Mouse (Mus musculus): ENCODE measurements around the gene Slc16a11. TPM values are rescaled to one million over a fixed set of nuclear protein-coding genes. Genes with fewer than 3 reads are reported as not detected.
"Not testable (repeated sequence)": the region's sequence is repeated elsewhere in the genome, so short reads cannot be mapped to it uniquely, and the experiment has no call there.

Gene Slc16a11
- polyA plus RNA-seq (2015; fragmentation: Nextera tagmentation; extraction: Ambion mirVana), result 0.48 and 1.1 TPM in 2 replicates

- Histone ChIP-seq H3K4me3 (ENCODE audit: low read length) (no peak within 1 kb of the TSS; the same call in 1 of the 2 replicates), H3K9ac (ENCODE audit: low read length) (no peak within 1 kb of the TSS), H3K36me3 (ENCODE audit: control insufficient read depth, insufficient read depth, low read length) (no peaks in the 10 kb centered on the region), H3K4me2 (ENCODE audit: low read depth, low read length) (peak within 1 kb of the TSS; percentile 54), H3K27me3 (ENCODE audit: control insufficient read depth, insufficient read depth, low read depth, low read length) (peaks cover 35% of the 10 kb centered on the region), H3K27ac (ENCODE audit: low read length) (no peak within 1 kb of the TSS), H3K9me3 (ENCODE audit: control insufficient read depth, low read length) (no peaks in the 10 kb centered on the region), H3K4me1 (replicated peaks; ENCODE audit: control insufficient read depth, insufficient read depth, low read length) (peaks cover 14% of the 10 kb centered on the region)
- ATAC-seq (ENCODE audit: low read depth), result 0 out of 2 replicates have a peak, but pooled peaks have one; percentile 6
- 50% methylated on average over 6 of the region's 6 CpGs for WGBS
These were observed at the start of gene Slc16a11 for GRCm38 (mm10) chr11:70212423-70212822. Gene Slc16a11 (plus strand): TSS chr11:70212752.

GRCm38 (mm10) chr11:70165972-70166921 is 46.3 kb upstream of the Slc16a11 start:
- no peaks in the 10 kb centered on the region for H3K27me3 ChIP-seq (ENCODE audit: control insufficient read depth, insufficient read depth, low read depth, low read length)
- H3K9me3 ChIP-seq (ENCODE audit: control insufficient read depth, low read length), result no peaks in the 10 kb centered on the region
- H3K27ac ChIP-seq (ENCODE audit: low read length), result no peak overlapping the region
- ATAC-seq (ENCODE audit: low read depth), result no peak
- no peak overlapping the region for H3K4me3 ChIP-seq (ENCODE audit: low read length)
- WGBS, result 67% methylated on average over 16 of the region's 16 CpGs
- no peak overlapping the region for H3K4me2 ChIP-seq (ENCODE audit: low read depth, low read length)
- no peak overlapping the region for H3K9ac ChIP-seq (ENCODE audit: low read length)
- no peaks in the 10 kb centered on the region for H3K4me1 ChIP-seq (replicated peaks; ENCODE audit: control insufficient read depth, insufficient read depth, low read length)
- no peaks in the 10 kb centered on the region for H3K36me3 ChIP-seq (ENCODE audit: control insufficient read depth, insufficient read depth, low read length)

- no peak overlapping the region for H3K27ac ChIP-seq (ENCODE audit: low read length)
- H3K4me2 ChIP-seq (ENCODE audit: low read depth, low read length), result no peak overlapping the region
- ATAC-seq (ENCODE audit: low read depth), result no peak
- H3K4me3 ChIP-seq (ENCODE audit: low read length), result no peak overlapping the region
- H3K9ac ChIP-seq (ENCODE audit: low read length), result no peak overlapping the region
- H3K4me1 ChIP-seq (replicated peaks; ENCODE audit: control insufficient read depth, insufficient read depth, low read length), result no peaks in the 10 kb centered on the region
- 47% methylated on average over 7 of the region's 7 CpGs for WGBS
- no peaks in the 10 kb centered on the region for H3K36me3 ChIP-seq (ENCODE audit: control insufficient read depth, insufficient read depth, low read length)
- no peaks in the 10 kb centered on the region for H3K9me3 ChIP-seq (ENCODE audit: control insufficient read depth, low read length)
- no peaks in the 10 kb centered on the region for H3K27me3 ChIP-seq (ENCODE audit: control insufficient read depth, insufficient read depth, low read depth, low read length)
These were observed 44.4 kb upstream of the Slc16a11 start for GRCm38 (mm10) chr11:70168136-70168535.

- H3K4me2 ChIP-seq (ENCODE audit: low read depth, low read length); H3K4me3 ChIP-seq (ENCODE audit: low read length); ATAC-seq (ENCODE audit: low read depth); H3K9ac ChIP-seq (ENCODE audit: low read length); H3K9me3 ChIP-seq (ENCODE audit: control insufficient read depth, low read length); H3K27ac ChIP-seq (ENCODE audit: low read length); H3K27me3 ChIP-seq (ENCODE audit: control insufficient read depth, insufficient read depth, low read depth, low read length); H3K4me1 ChIP-seq (replicated peaks; ENCODE audit: control insufficient read depth, insufficient read depth, low read length); H3K36me3 ChIP-seq (ENCODE audit: control insufficient read depth, insufficient read depth, low read length): not testable (repeated sequence)
- 85% methylated on average over 7 of the region's 7 CpGs for WGBS
These were observed 43.1 kb upstream of the Slc16a11 start for GRCm38 (mm10) chr11:70169471-70169870.

- Histone ChIP-seq H3K27ac (ENCODE audit: low read length) (no peak overlapping the region), H3K9me3 (ENCODE audit: control insufficient read depth, low read length) (no peaks in the 10 kb centered on the region), H3K36me3 (ENCODE audit: control insufficient read depth, insufficient read depth, low read length) (no peaks in the 10 kb centered on the region), H3K9ac (ENCODE audit: low read length) (no peak overlapping the region), H3K4me2 (ENCODE audit: low read depth, low read length) (no peak overlapping the region), H3K27me3 (ENCODE audit: control insufficient read depth, insufficient read depth, low read depth, low read length) (no peaks in the 10 kb centered on the region), H3K4me1 (replicated peaks; ENCODE audit: control insufficient read depth, insufficient read depth, low read length) (no peaks in the 10 kb centered on the region), H3K4me3 (ENCODE audit: low read length) (no peak overlapping the region)
- no peak for ATAC-seq (ENCODE audit: low read depth)
- 67% methylated on average over 7 of the region's 7 CpGs for WGBS
These were observed 42.3 kb upstream of the Slc16a11 start for GRCm38 (mm10) chr11:70170291-70170690.

GRCm38 (mm10) chr11:70171181-70171580 is 41.4 kb upstream of the Slc16a11 start:
- Histone ChIP-seq H3K4me3 (ENCODE audit: low read length) (no peak overlapping the region), H3K9ac (ENCODE audit: low read length) (no peak overlapping the region), H3K36me3 (ENCODE audit: control insufficient read depth, insufficient read depth, low read length) (no peaks in the 10 kb centered on the region), H3K27me3 (ENCODE audit: control insufficient read depth, insufficient read depth, low read depth, low read length) (no peaks in the 10 kb centered on the region), H3K9me3 (ENCODE audit: control insufficient read depth, low read length) (no peaks in the 10 kb centered on the region), H3K27ac (ENCODE audit: low read length) (no peak overlapping the region), H3K4me2 (ENCODE audit: low read depth, low read length) (no peak overlapping the region), H3K4me1 (replicated peaks; ENCODE audit: control insufficient read depth, insufficient read depth, low read length) (no peaks in the 10 kb centered on the region)
- WGBS, result 68% methylated on average over 7 of the region's 7 CpGs
- no peak for ATAC-seq (ENCODE audit: low read depth)

- Histone ChIP-seq H3K27ac (ENCODE audit: low read length) (no peak overlapping the region), H3K4me1 (replicated peaks; ENCODE audit: control insufficient read depth, insufficient read depth, low read length) (no peaks in the 10 kb centered on the region), H3K9ac (ENCODE audit: low read length) (no peak overlapping the region), H3K27me3 (ENCODE audit: control insufficient read depth, insufficient read depth, low read depth, low read length) (no peaks in the 10 kb centered on the region), H3K4me2 (ENCODE audit: low read depth, low read length) (no peak overlapping the region), H3K9me3 (ENCODE audit: control insufficient read depth, low read length) (no peaks in the 10 kb centered on the region), H3K36me3 (ENCODE audit: control insufficient read depth, insufficient read depth, low read length) (no peaks in the 10 kb centered on the region), H3K4me3 (ENCODE audit: low read length) (no peak overlapping the region)
- ATAC-seq (ENCODE audit: low read depth), result no peak
- WGBS, result 51% methylated on average over 3 of the region's 3 CpGs
These were observed 40.7 kb upstream of the Slc16a11 start for GRCm38 (mm10) chr11:70171847-70172246.

- Histone ChIP-seq H3K9ac (ENCODE audit: low read length) (no peak overlapping the region), H3K4me3 (ENCODE audit: low read length) (no peak overlapping the region), H3K9me3 (ENCODE audit: control insufficient read depth, low read length) (no peaks in the 10 kb centered on the region), H3K36me3 (ENCODE audit: control insufficient read depth, insufficient read depth, low read length) (no peaks in the 10 kb centered on the region), H3K4me2 (ENCODE audit: low read depth, low read length) (no peak overlapping the region), H3K4me1 (replicated peaks; ENCODE audit: control insufficient read depth, insufficient read depth, low read length) (no peaks in the 10 kb centered on the region), H3K27me3 (ENCODE audit: control insufficient read depth, insufficient read depth, low read depth, low read length) (no peaks in the 10 kb centered on the region), H3K27ac (ENCODE audit: low read length) (no peak overlapping the region)
- no peak for ATAC-seq (ENCODE audit: low read depth)
- WGBS, result 50% methylated on average over 5 of the region's 5 CpGs
These were observed 40.3 kb upstream of the Slc16a11 start for GRCm38 (mm10) chr11:70172298-70172697.

GRCm38 (mm10) chr11:70174491-70174890 is 38.1 kb upstream of the Slc16a11 start:
- WGBS, result 67% methylated on average over 4 of the region's 4 CpGs
- Histone ChIP-seq H3K9ac (ENCODE audit: low read length) (no peak overlapping the region), H3K4me2 (ENCODE audit: low read depth, low read length) (no peak overlapping the region), H3K4me1 (replicated peaks; ENCODE audit: control insufficient read depth, insufficient read depth, low read length) (no peaks in the 10 kb centered on the region), H3K27me3 (ENCODE audit: control insufficient read depth, insufficient read depth, low read depth, low read length) (no peaks in the 10 kb centered on the region), H3K27ac (ENCODE audit: low read length) (no peak overlapping the region), H3K36me3 (ENCODE audit: control insufficient read depth, insufficient read depth, low read length) (no peaks in the 10 kb centered on the region), H3K9me3 (ENCODE audit: control insufficient read depth, low read length) (peaks cover 3% of the 10 kb centered on the region; the same call in 1 of the 2 replicates), H3K4me3 (ENCODE audit: low read length) (no peak overlapping the region)
- ATAC-seq (ENCODE audit: low read depth), result no peak

Measured in lung, embryonic 16.5 days (tissue).